Mouse (Mus musculus) neural tube, embryonic 13.5 days (tissue): ENCODE data around the gene Prmt9. TPM values are rescaled to one million over a fixed set of nuclear protein-coding genes. Genes with fewer than 3 reads are reported as not detected.

Source experiments
- ATAC-seq: fragments of 200-750 bp; cut with Nextera tagmentation; 2 replicates; pipeline ENCODE4 v1.8.0; 2017; ENCODE audit warnings: low read depth, mild to moderate bottlenecking, moderate TSS enrichment, moderate library complexity
- H3K27ac ChIP-seq: fragments of 300-500 bp; sonication (generic); replicated peaks from 2 replicates; pipeline ENCODE4 v1.5.1; 2015; ENCODE audit warnings: moderate library complexity, mild to moderate bottlenecking, inconsistent platforms
- H3K27me3 ChIP-seq: fragments of 300-500 bp; sonication (generic); 2 replicates; pipeline ENCODE4 v1.6.1; 2015; ENCODE audit warnings: mild to moderate bottlenecking, inconsistent platforms
- H3K36me3 ChIP-seq: fragments of 300-500 bp; sonication (generic); 2 replicates; pipeline ENCODE4 v1.6.1; 2015; ENCODE audit warnings: mild to moderate bottlenecking, inconsistent platforms
- H3K4me1 ChIP-seq: fragments of 300-500 bp; sonication (generic); replicated peaks from 2 replicates; pipeline ENCODE4 v1.6.1; 2015; ENCODE audit warnings: inconsistent platforms
- H3K4me2 ChIP-seq: fragments of 300-500 bp; sonication (generic); 2 replicates; pipeline ENCODE4 v1.6.1; 2015; ENCODE audit warnings: inconsistent platforms, mild to moderate bottlenecking, moderate library complexity
- H3K4me3 ChIP-seq: fragments of 300-500 bp; sonication (generic); 2 replicates; pipeline ENCODE4 v1.5.1; 2015; ENCODE audit warnings: mild to moderate bottlenecking, inconsistent platforms
- H3K9ac ChIP-seq: fragments of 300-500 bp; sonication (generic); 2 replicates; pipeline ENCODE4 v1.6.1; 2015; ENCODE audit warnings: moderate library complexity, mild to moderate bottlenecking, inconsistent platforms
- H3K9me3 ChIP-seq: fragments of 300-500 bp; sonication (generic); 2 replicates; pipeline ENCODE4 v1.6.1; 2016; ENCODE audit warnings: inconsistent platforms
- WGBS: fragments of 180-500 bp; shearing (Covaris S2); methylation state at CpG from one replicate; pipeline ENCODE4 v1.1.7; 2015; 5-methylcytosine and 5-hydroxymethylcytosine counted together
- polyA plus RNA-seq: library from polyadenylated mRNA; unstranded; fragments of >200 nt; fragmentation: Nextera tagmentation; extraction: Ambion mirVana; gene quantifications from 2 replicates; pipeline ENCODE4 v1.2.1, GENCODE M21; 2015

Prmt9 gene
- polyA plus RNA-seq, 1 experiment from 2014 or later = 30.4 TPM

DNA sequence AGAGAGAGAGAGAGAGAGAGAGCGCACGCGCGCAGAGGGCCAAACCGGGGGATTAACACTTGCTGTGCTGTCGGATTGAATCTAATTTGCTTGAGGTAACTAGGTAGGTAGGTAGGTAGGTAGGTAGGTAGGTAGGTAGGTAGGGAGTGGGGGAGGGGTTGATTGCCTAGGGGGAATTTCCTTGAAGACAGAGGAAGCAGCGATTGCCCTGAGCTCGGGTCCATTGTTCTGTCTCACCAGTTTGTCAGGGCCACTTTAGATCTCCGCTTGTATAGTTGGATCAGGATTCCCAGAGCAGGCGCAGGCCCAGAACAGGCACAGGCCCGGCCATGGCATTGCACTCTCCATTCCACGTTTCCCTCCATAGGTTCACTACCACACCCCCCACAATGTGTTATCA lies 12.4 kb upstream of the Prmt9 start:
- 87% methylated on average over 12 of the region's 12 CpGs for WGBS
- H3K27me3 ChIP-seq = no peaks in the 10 kb centered on the region
- no peak overlapping the region for H3K9ac ChIP-seq
- no peaks in the 10 kb centered on the region for H3K36me3 ChIP-seq
- H3K4me2 ChIP-seq = no peak overlapping the region
- H3K4me1 ChIP-seq = no peaks in the 10 kb centered on the region
- no peak overlapping the region for H3K27ac ChIP-seq
- no peaks in the 10 kb centered on the region for H3K9me3 ChIP-seq
- H3K4me3 ChIP-seq = no peak overlapping the region
- ATAC-seq = no peak

DNA sequence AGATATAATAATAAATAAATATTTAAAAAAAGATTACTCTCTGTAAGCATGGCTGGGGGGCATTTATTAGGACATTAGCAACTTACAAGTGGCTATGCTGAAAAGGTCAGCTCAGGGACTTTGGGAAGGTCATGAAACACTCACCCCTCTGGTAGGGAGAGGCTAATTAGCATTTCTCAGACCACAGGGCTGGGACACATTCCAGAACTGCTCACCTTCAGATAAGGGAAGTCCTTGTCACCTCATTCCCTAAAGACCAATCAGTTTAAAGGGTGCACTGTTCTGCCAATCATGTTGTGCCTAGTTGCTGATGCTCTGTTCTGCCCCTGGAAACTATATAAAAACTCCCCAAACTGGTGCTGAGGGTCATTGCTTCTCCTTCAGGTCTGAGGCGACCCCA lies 10.9 kb upstream of the Prmt9 start:
- H3K9ac ChIP-seq = no peak overlapping the region
- no peak for ATAC-seq
- H3K27ac ChIP-seq = no peak overlapping the region
- no peak overlapping the region for H3K4me3 ChIP-seq
- 88% methylated on average over 1 of the region's 1 CpGs for whole genome bisulfite sequencing
- no peak overlapping the region for H3K4me2 ChIP-seq
- H3K36me3 ChIP-seq = no peaks in the 10 kb centered on the region
- H3K9me3 ChIP-seq = no peaks in the 10 kb centered on the region
- H3K27me3 ChIP-seq = no peaks in the 10 kb centered on the region
- H3K4me1 ChIP-seq = no peaks in the 10 kb centered on the region

DNA sequence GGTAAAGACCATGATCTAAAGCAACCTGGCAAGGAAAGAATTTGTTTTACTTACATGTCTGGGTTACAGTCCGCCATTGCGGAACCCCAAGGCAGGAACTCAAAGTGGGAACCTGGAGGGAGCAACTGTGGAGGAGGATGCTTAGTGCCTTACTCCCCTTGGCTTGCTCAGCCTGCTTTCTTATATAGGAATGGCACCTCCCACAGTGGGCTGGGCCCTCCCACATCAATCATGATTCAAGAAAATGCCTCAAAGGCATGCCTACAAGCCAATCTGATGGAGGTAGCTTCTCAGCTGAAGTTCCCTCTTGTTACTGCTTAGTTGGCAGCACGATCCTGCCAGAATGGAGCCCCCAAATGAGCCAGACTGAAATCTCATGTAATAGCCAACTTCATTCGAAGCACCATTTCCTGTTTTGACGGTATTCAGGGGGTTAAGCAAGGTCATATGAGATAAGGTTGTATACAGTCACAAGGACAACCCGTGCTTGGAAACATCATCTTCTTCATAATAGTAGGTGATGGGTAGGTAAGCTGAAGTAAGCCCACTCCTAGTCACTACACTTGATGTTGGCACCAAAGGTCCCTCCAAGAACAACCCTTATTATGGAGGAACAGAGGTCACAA lies 5.9 kb upstream of the Prmt9 start:
- WGBS = 95% methylated on average over 6 of the region's 6 CpGs
- H3K4me3 ChIP-seq = no peak overlapping the region
- no peaks in the 10 kb centered on the region for H3K27me3 ChIP-seq
- H3K9ac ChIP-seq = no peak overlapping the region
- H3K27ac ChIP-seq = no peak overlapping the region
- no peak for ATAC-seq
- H3K4me1 ChIP-seq = no peaks in the 10 kb centered on the region
- H3K36me3 ChIP-seq = no peaks in the 10 kb centered on the region
- no peaks in the 10 kb centered on the region for H3K9me3 ChIP-seq
- H3K4me2 ChIP-seq = no peak overlapping the region

DNA sequence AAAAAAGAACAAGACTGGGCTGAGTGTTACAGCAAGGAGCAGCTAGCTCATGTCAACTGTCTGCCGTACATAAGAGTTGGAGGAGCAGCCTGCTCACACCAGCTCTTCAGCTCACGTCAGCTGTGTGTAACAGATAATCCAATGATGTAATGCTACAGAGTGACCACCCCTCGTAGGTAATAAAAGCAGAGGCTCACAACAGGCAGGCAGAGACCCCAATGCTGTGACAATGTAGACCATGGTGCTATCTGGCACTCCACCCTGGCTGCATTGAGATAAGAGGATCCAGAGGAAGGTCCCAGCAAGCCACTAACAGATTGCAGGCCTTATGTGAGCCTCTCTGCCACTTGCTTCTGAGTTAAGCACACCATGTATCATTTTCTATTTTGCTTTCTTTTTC lies 4.8 kb upstream of the Prmt9 start:
- 0 out of 2 replicates have a peak, but pooled peaks cover 3% of the 10 kb centered on the region for H3K4me1 ChIP-seq
- WGBS = 72% methylated on average over 3 of the region's 3 CpGs
- H3K4me2 ChIP-seq = no peak overlapping the region
- no peak overlapping the region for H3K4me3 ChIP-seq
- no peak overlapping the region for H3K9ac ChIP-seq
- no peak overlapping the region for H3K27ac ChIP-seq
- H3K27me3 ChIP-seq = no peaks in the 10 kb centered on the region
- ATAC-seq = no peak
- H3K36me3 ChIP-seq = no peaks in the 10 kb centered on the region
- no peaks in the 10 kb centered on the region for H3K9me3 ChIP-seq

DNA sequence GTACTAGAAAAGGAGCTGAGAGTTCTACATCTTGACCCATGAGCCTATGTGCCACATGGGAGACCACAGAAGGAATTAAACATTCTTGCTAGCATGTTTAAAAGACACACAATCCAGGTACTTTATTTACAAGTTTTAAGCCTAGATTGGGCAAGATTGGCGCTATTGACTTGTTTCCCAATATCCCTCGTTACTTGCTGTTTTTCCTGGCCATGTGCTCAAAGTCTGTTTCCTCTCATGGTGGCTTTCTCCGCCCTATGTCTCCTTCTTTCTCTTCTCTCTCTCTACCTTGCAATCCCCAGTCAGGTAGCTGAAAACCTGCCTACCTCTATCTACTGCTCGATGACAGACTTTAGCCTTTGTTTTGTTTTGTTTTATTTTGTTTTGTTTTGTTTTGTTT lies 3.6 kb upstream of the Prmt9 start:
- H3K36me3 ChIP-seq = no peaks in the 10 kb centered on the region
- H3K9me3 ChIP-seq = no peaks in the 10 kb centered on the region
- H3K9ac ChIP-seq = no peak overlapping the region
- no peak overlapping the region for H3K27ac ChIP-seq
- H3K4me2 ChIP-seq = no peak overlapping the region
- peaks cover 14% of the 10 kb centered on the region for H3K4me1 ChIP-seq
- WGBS = 87% methylated on average over 4 of the region's 4 CpGs
- H3K27me3 ChIP-seq = no peaks in the 10 kb centered on the region
- H3K4me3 ChIP-seq = no peak overlapping the region
- ATAC-seq = no peak

DNA sequence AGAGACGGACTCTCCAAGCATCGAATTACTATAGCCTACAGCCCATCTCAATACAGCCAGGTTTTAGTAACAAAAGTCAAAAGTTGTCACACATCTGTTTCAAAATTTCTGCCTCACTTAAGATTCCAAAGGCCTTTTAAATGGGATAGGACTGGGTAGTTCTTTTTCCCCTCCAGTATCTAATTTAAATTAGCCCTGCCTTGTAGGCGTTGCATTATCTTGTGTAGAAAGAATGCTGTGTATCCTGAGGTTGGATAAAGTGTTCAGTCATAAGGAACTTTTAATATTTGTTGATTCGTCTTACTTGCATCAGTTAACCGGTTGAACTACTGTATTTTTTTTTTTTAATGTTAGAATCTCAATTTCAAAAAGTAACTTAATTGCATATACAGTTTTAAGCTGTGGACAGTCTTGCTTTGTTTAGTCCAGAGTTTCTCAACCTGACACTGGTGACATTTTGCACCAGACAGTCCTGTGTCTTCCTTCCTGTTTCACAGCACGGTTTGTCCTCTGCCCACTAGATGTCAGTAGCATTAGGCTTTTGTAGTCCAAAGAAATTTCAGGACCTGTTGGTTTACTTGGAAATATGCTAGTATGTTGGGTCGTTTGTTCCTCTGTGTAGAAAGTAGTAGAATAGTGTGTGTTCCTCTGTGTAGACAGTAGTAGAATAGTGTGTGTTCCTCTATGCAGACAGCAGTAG lies 834 bp downstream of the Prmt9 start:
- H3K9ac ChIP-seq = peak overlapping the region; percentile 93
- WGBS = 29% methylated on average over 7 of the region's 7 CpGs
- peak overlapping the region; percentile 68 for H3K4me2 ChIP-seq
- peak overlapping the region; percentile 88 for H3K4me3 ChIP-seq
- no peaks in the 10 kb centered on the region for H3K27me3 ChIP-seq
- no peaks in the 10 kb centered on the region for H3K9me3 ChIP-seq
- H3K27ac ChIP-seq = no peak overlapping the region
- ATAC-seq = no peak
- H3K4me1 ChIP-seq = peaks cover 30% of the 10 kb centered on the region
- peaks cover 38% of the 10 kb centered on the region for H3K36me3 ChIP-seq

DNA sequence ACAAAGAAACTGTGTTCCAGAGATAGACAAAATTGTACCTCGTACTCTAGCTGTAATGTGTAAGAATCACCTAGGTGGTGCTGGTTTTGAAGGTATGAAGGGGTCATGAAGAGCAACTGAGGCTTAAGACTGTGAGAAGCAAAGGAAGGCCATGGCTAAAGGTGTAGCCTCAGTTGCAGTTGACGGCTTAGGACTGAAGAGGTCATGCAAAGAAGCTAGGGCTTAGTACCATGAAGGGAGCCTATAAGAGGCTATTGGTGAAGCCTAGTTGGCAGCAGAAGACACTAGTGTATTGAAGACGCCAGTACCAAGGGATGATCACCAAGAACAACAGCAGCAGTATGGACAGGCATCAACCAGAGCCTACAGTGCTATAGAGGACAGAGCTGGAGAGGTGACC lies 3.3 kb downstream of the Prmt9 start:
- Histone ChIP-seq H3K4me3 (no peak overlapping the region), H3K9me3 (no peaks in the 10 kb centered on the region), H3K27ac (no peak overlapping the region), H3K4me1 (peaks cover 30% of the 10 kb centered on the region), H3K27me3 (no peaks in the 10 kb centered on the region), H3K36me3 (peaks cover 63% of the 10 kb centered on the region), H3K4me2 (no peak overlapping the region), H3K9ac (no peak overlapping the region)
- no peak for ATAC-seq
- 94% methylated on average over 3 of the region's 3 CpGs for WGBS

DNA sequence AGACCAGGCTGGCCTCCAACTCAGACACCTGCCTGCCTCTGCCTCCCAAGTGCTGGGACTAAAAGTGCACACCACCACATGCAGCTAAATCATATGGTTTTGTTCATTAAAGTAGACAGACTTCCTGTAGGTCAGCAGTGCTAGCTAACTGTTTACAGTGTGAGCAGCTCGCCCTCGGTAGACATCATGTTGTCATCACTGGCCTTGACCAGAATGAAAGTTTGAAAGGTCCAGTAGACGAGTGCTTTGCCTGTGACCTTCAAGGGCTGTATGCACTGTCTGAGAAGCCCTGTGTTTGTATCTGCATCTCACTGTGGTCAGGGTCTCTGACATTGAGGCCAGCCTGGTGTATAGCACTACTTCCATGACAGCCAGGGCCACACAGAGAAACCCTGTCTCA lies 12.2 kb downstream of the Prmt9 start:
- peaks cover 84% of the 10 kb centered on the region for H3K36me3 ChIP-seq
- no peaks in the 10 kb centered on the region for H3K27me3 ChIP-seq
- H3K4me3 ChIP-seq = no peak overlapping the region
- H3K9ac ChIP-seq = no peak overlapping the region
- no peak for ATAC-seq
- WGBS = 91% methylated on average over 3 of the region's 3 CpGs
- H3K4me2 ChIP-seq = no peak overlapping the region
- H3K4me1 ChIP-seq = no peaks in the 10 kb centered on the region
- H3K27ac ChIP-seq = no peak overlapping the region
- no peaks in the 10 kb centered on the region for H3K9me3 ChIP-seq

DNA sequence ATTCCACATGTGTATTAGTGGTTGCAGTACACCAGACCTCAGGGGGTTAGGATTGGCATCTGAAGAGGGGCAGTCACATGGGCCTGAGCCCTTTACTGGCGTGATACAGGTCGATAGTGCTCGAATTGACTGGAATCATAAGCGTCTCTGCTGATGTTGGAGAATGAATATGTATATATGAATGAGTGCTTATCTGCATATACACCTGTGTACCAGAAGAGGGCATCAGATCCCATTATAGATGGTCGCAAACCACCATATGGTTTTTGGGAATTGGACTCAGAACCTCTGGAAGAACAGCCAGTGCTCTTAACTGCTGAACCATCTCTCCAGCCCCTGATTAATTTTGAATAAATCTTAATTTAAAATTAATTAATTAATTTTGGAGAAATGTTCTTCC lies 25.0 kb downstream of the Prmt9 start:
- peaks cover 53% of the 10 kb centered on the region for H3K36me3 ChIP-seq
- H3K4me3 ChIP-seq = no peak overlapping the region
- no peaks in the 10 kb centered on the region for H3K27me3 ChIP-seq
- H3K9me3 ChIP-seq = no peaks in the 10 kb centered on the region
- ATAC-seq = no peak
- WGBS = 86% methylated on average over 5 of the region's 5 CpGs
- no peak overlapping the region for H3K9ac ChIP-seq
- H3K27ac ChIP-seq = no peak overlapping the region
- H3K4me2 ChIP-seq = no peak overlapping the region
- no peaks in the 10 kb centered on the region for H3K4me1 ChIP-seq

DNA sequence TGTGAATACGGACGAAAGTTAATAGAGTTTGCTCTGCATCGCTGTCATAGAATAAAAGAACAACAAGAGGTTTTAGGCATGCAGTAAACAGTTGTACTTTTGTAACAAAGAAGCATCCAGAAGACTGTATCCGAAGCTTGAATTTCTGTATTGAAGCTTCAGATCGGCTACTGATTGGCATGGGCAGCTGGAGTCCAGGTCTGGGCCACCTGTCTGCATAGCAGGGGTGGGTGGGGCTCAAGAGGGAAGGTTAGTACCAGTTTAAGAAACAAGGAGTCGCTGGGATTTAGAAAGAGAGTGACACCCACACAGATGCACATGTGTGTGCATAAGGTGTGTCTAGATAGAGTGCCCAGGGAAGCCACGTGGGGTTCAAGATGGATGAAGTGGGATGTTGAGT lies 28.5 kb downstream of the Prmt9 start:
- H3K9me3 ChIP-seq = no peaks in the 10 kb centered on the region
- no peaks in the 10 kb centered on the region for H3K4me1 ChIP-seq
- no peak for ATAC-seq
- H3K27ac ChIP-seq = no peak overlapping the region
- H3K27me3 ChIP-seq = no peaks in the 10 kb centered on the region
- no peak overlapping the region for H3K4me2 ChIP-seq
- H3K9ac ChIP-seq = no peak overlapping the region
- H3K36me3 ChIP-seq = peaks cover 63% of the 10 kb centered on the region
- WGBS = 93% methylated on average over 7 of the region's 7 CpGs
- no peak overlapping the region for H3K4me3 ChIP-seq

DNA sequence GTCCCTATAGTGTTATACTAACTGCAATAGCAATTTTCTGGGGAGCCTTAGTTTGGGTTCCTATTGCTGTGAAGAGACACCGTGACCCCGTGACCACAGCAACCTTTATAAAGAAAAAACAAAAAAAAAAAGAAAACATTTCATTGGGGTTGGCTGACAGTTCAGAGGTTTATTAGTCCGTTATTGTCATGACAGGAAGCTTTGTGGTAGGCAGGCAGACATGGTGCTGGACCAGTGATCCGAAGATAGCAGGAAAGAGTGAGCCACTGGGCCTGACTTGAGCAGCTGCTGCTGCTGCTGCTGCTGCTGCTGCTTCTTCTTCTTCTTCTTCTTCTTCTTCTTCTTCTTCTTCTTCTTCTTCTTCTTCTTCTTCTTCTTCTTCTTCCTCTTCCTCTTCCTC lies 35.0 kb downstream of the Prmt9 start:
- ATAC-seq = no peak
- Histone ChIP-seq H3K4me2 (no peak overlapping the region), H3K9me3 (no peaks in the 10 kb centered on the region), H3K27ac (no peak overlapping the region), H3K36me3 (peaks cover 32% of the 10 kb centered on the region), H3K4me1 (no peaks in the 10 kb centered on the region), H3K27me3 (no peaks in the 10 kb centered on the region), H3K9ac (no peak overlapping the region), H3K4me3 (no peak overlapping the region)
- WGBS = 91% methylated on average over 4 of the region's 4 CpGs

DNA sequence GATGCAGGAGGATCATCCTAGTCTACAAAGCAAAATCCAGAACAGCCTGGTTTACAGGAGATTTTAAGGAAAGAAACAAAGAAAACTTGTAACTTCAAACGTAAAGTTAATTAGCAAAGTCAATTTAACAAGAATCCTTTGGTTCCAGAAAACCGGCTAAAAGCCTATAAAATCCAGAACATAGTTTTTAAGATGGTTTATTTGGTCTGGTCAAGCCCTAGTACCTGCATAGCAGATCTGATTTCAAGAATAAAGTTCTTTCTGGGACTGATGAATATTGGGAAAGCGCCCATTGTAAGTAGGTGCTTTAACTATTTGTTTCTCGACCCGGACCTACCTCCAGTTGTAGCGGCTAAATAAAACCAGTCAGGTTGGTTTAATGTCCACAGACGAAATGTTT lies 60.4 kb downstream of the Prmt9 start:
- H3K4me1 ChIP-seq = peaks cover 23% of the 10 kb centered on the region
- peak overlapping the region; percentile 83 for H3K4me3 ChIP-seq
- peaks cover 14% of the 10 kb centered on the region for H3K36me3 ChIP-seq
- WGBS = 8% methylated on average over 7 of the region's 7 CpGs
- H3K9me3 ChIP-seq = no peaks in the 10 kb centered on the region
- H3K27me3 ChIP-seq = no peaks in the 10 kb centered on the region
- H3K4me2 ChIP-seq = peak overlapping the region; percentile 70
- H3K9ac ChIP-seq = peak overlapping the region; percentile 80
- no peak for ATAC-seq
- no peak overlapping the region for H3K27ac ChIP-seq
